Mouse (Mus musculus): ENCODE measurements around the gene Masp1.

Gene Masp1

GRCm38 (mm10) chr16:23458906-23459588 is 61.6 kb downstream of the Masp1 start:
- peak; percentile 88 for DNase-seq (ENCODE audit: low spot score)

- DNase-seq (ENCODE audit: low spot score) = no peak
Measured at GRCm38 (mm10) chr16:23457338-23457737, 63.3 kb downstream of the Masp1 start.

DNA sequence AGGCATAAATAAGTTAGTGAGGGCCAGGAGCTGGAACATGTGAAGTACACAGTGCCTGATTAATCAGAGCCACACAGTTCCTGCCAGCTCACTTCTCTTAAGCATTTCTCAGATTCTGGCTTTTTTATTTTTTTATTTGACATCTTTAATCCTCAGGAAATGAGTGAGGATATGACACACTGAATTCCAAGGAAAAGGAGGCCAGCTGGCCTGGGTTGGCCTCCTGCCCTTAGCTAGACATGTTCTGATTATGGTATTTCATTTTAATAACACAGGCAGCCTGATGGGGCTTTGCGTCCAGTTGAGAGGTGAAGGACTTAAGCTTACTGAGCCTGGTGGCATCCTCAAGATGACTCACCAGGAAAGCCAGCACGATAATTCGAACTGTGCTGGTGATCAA is 64.1 kb downstream of the Masp1 start:
- DNase-seq (ENCODE audit: low spot score) = peak; percentile 40

DNA sequence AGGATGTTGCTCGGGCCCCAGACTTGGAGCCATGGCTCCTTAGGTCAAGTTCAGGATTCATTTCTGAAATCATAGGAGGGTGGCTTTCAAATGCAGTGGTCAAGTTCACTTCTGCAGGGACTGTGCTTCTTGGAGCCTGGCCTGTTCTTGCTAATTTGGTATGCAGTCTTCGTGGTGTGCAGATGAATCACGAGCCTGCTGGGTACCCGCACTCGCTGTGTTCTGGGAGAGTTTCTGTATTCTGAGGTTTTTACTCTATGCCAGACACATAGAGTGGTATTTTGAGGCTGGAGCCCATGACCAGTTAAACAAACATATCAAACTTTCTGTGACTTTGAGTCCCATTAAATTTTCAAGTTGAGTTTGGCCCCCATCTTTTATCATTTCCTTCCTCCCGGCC is 66.2 kb downstream of the Masp1 start:
- no peak for DNase-seq (ENCODE audit: low spot score)

GRCm38 (mm10) chr16:23452476-23452875 is 68.1 kb downstream of the Masp1 start:
- DNase-seq (ENCODE audit: low spot score) = peak; percentile 79

GRCm38 (mm10) chr16:23450816-23451215 is 69.8 kb downstream of the Masp1 start:
- peak; percentile 56 for DNase-seq (ENCODE audit: low spot score)

DNA sequence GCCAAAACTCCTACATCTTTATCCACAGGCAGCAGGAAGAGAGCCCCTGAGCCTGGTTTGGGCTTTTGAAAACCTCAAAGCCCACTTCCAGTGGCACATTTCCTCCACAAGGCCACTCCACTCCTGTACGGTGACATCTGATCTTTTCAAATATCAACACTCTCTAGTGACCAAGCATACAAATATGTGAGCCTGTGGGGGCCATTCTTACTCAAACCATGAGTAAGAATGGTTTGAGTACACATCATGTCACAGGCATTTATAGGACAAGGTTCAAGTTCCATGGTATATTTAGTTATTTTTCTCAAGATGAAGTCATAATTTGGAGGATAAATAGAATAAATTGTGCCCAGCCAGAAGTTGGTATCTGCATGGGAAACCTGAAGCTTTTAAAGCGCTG is 70.7 kb downstream of the Masp1 start:
- no peak for DNase-seq (ENCODE audit: low spot score)

GRCm38 (mm10) chr16:23444231-23444630 is 76.4 kb downstream of the Masp1 start:
- DNase-seq (ENCODE audit: low spot score) = peak; percentile 90

GRCm38 (mm10) chr16:23437404-23438166 is 83.0 kb downstream of the Masp1 start:
- no peak for DNase-seq (ENCODE audit: low spot score)

DNA sequence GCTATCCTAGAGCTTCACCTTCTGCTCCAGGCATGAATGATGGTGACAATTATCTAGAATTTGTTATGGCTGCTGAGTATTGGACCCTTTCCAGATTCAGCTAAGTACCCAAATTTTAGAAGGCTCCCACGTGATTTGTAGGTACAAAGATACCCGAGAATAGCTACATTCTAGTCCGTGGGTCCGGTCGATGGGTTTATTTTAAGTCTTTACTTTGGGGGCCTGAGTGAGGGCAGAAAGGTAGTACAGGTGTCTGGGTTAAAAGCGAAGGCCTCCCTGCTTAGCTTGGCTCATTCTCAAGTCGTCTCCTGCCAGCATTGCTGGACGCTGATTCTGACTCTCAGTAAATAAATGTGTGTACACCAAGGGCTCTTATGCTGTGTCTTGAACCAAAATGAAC is 90.6 kb downstream of the Masp1 start:
- no peak for DNase-seq (ENCODE audit: low spot score)

DNA sequence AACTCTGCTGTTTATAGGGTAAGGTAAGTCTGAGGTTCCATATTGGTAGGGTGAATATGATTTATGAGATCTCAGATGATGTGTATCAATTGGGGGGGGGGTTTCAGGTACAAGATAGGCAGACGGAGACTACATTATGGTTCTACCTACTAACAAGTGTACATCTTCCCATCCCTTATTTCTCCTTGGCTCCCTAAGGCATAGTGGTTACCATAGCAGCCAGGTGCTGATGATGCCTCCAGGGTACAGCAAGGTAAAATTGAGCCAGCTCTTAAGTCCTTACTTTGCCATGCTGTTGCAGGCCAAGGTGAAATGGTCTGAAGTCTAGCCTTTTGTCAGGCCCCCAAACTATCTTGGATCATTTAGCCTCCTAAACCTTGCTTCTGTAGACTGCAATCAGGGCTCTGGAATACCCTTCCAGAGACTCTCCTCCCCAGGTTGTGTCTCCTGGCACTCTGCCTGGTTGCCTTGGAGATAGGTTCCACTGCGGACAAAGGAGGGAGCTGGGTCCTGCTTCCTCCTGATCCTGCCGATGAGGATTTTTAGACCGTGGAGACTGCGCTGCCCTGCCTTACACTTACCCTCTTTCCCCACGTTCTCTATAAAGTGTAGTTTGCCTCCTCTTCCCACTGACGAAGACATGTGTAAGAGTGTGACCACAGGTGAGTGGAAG is 91.8 kb downstream of the Masp1 start, which contains the start of gene Rtp1:
Gene Rtp1, plus strand, starts transcription at position 487 of the 673 bp plus-strand sequence.
- DNase-seq (ENCODE audit: low spot score) = no peak

- peak; percentile 22 for DNase-seq (ENCODE audit: low spot score)
Measured at GRCm38 (mm10) chr16:23427701-23428100, 92.9 kb downstream of the Masp1 start.

DNA sequence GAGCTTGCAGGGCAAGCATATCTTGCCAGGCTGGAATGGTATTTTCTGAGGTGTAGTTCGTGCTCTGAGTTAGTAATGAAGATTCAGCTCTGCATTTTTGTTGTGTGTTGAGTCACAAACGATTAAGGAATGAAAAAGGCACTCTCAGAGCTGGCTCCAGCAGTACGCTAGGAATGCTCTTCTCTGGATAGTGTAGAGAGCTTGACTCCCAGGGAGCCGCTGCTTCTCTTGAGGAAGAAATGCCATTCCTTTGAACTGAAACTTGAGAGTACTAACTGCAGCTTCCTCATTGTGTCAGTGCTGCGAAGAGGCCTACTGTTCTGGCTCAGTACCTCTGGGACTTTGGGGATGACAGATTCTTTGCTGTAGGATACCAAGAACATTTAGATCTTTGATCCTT is 96.8 kb downstream of the Masp1 start:
- DNase-seq (ENCODE audit: low spot score) = no peak

GRCm38 (mm10) chr16:23419565-23420085 is 101.0 kb downstream of the Masp1 start:
- no peak for DNase-seq (ENCODE audit: low spot score)

GRCm38 (mm10) chr16:23417456-23418240 is 103.0 kb downstream of the Masp1 start:
- no peak for DNase-seq (ENCODE audit: low spot score)

DNA sequence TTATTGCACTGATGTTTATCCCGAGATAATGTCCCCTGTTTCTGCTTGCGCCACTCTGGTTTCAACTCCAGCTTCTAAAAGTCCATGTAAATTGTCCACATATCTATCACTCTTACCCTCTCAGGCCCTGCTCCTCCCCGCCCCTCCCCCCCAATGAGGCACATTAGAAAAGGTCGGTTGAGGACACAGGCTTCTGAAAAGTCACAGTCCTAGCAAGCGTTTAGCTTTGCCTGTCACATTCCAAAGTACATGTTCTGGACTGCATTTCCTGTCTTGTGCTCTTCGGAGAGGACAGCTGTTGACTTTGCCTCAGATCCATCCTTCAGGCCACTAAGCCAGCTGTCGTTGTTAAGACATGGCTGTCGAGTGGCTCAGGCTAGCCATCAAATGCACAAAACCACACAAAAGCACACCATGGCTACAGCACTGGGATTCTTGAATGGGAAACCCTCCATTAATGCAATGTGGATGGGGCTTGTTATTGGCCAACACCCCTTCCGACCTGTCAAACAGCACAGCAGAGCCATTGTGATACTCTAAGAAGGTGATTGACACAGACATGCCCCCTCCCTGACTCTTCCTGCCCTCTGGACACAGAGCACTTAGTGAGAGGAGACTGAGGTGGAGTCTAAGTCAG is 103.8 kb downstream of the Masp1 start:
- DNase-seq (ENCODE audit: low spot score) = peak; percentile 10

GRCm38 (mm10) chr16:23416261-23416656 is 104.4 kb downstream of the Masp1 start:
- no peak for DNase-seq (ENCODE audit: low spot score)

GRCm38 (mm10) chr16:23412930-23413329 is 107.7 kb downstream of the Masp1 start:
- DNase-seq (ENCODE audit: low spot score) = no peak

DNA sequence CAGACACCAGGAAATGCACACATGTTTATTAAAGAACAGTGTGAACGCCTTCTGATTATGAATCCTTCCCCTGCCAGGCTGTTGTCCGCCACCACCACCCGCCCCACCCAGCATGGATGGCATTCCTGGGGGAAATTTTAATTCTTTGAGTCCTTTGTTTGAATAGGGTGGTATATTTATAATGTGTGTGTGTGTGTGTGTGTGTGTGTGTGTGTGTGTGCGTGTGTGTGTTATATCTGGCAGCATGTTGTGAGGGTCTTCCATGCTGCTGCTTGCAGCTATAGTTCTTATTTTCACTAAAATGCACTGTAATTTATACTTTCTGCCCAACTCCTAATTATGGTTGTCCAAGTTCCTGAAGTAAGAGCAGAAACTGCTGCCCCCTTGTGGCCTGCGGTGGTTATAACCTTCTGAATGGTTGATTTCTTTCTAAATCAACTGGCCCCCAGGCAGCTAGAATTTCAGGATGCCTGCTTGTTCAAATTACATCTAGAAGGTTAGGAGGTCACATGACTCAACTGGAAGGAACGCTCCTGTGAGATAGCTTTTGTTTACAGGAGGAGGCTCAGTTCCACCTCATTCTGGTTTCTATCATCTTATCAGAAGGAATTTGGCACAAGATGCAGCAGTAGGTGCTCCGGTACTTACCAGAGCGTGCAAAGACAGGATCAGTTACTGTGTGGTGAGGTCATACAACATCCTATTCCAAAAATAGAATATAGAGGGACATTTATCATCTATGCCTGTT is 117.4 kb downstream of the Masp1 start:
- DNase-seq (ENCODE audit: low spot score) = peak; percentile 85

GRCm38 (mm10) chr16:23401959-23402358 is 118.7 kb downstream of the Masp1 start:
- no peak for DNase-seq (ENCODE audit: low spot score)

- DNase-seq (ENCODE audit: low spot score) = no peak
Measured at GRCm38 (mm10) chr16:23401463-23401862, 119.2 kb downstream of the Masp1 start.
